Comparison of ENCODE assay signal across 19 mouse cellular contexts in the genomic region with DNA sequence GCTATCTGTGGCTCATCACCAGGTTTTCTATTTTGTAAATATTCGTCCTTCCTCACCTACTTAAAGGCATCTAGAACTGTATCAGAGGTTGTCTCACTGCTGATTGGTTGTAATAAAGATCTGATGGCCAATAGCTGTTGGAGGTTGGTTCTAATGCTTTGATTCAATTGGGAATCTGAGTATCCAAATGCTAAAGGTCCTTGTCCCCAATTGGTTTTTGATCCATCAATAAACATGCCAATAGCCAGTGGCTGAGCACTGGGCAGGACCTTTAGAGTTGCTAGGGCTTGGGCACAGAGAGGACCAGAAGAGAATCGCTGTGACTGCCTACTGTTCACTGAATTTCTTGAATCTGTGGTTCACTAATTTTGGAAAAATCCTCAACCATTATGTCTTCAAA.
"Had no signal": no experiment of that assay in that cellular context is flagged by ENCODE, and none has a peak within 500 bp of the region (broad histone marks: within the 10 kb centered on the region; RNA-seq: fewer than 3 reads in every experiment).

No protein-coding gene starts in this region.

- H3K36me3 ChIP-seq: liver, embryonic 15.5 days had no signal

- H3K4me1 ChIP-seq: limb, embryonic 10.5 days; limb, embryonic 13.5 days; liver, embryonic 12.5 days; liver, embryonic 15.5 days; lung, embryonic 15.5 days; midbrain, embryonic 12.5 days; midbrain, embryonic 15.5 days; neural tube, embryonic 13.5 days had no signal

- DNase-seq: kidney, adult 18-20 months; kidney, postnatal 25 days; liver; lung, adult 18-20 months; lung, postnatal 10 days; lung, postnatal 36 days; retina, postnatal 1 day; thymus, adult 18-20 months; thymus, postnatal 36 days had no signal

- H3K27ac ChIP-seq: kidney, postnatal 0 days; limb, embryonic 10.5 days; limb, embryonic 13.5 days; liver, embryonic 12.5 days; liver, embryonic 15.5 days; lung, embryonic 15.5 days; midbrain, embryonic 12.5 days; midbrain, embryonic 15.5 days; neural tube, embryonic 13.5 days had no signal

- H3K9ac ChIP-seq: limb, embryonic 13.5 days; liver, embryonic 12.5 days; liver, embryonic 15.5 days; lung, embryonic 15.5 days; midbrain, embryonic 12.5 days; midbrain, embryonic 15.5 days; neural tube, embryonic 13.5 days had no signal

- H3K4me3 ChIP-seq: limb, embryonic 10.5 days; limb, embryonic 13.5 days; liver, embryonic 12.5 days; liver, embryonic 15.5 days; lung, embryonic 15.5 days; midbrain, embryonic 12.5 days; midbrain, embryonic 15.5 days; myocyte; neural tube, embryonic 13.5 days had no signal

- H3K9me3 ChIP-seq: limb, embryonic 10.5 days; limb, embryonic 13.5 days; liver, embryonic 12.5 days; liver, embryonic 15.5 days; lung, embryonic 15.5 days; midbrain, embryonic 12.5 days; midbrain, embryonic 15.5 days; neural tube, embryonic 13.5 days had no signal

- H3K27me3 ChIP-seq: limb, embryonic 13.5 days; liver, embryonic 12.5 days; liver, embryonic 15.5 days; lung, embryonic 15.5 days; midbrain, embryonic 12.5 days; midbrain, embryonic 15.5 days; neural tube, embryonic 13.5 days had no signal
